Mouse (Mus musculus): ENCODE data around the gene H2al1a. TPM values are rescaled to one million over a fixed set of nuclear protein-coding genes. Genes with fewer than 3 reads are reported as not detected.
"Not testable (repeated sequence)": the region's sequence is repeated elsewhere in the genome, so short reads cannot be mapped to it uniquely, and the experiment has no call there.

Gene H2al1a
- not detected for total RNA-seq (2021)

DNA sequence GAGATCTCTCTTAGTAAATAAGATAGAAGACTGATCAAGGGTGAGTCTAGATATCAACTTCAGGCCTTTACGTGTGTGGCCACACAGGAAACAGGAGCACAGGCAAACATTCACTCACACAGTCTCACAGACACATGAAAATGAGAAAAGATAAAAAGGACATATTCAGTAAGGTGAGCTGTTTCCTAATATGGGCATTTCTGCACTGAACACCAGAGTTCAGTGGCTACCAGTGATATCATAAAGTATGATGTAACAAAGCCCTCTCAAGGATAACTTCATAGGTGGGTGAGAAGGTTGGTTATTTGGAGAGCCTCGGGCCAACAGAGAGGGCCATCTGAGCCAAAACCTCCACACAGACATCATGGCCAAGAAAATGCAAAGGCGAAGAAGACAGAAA is at the start of gene H2al1a:
Gene H2al1a (plus strand): TSS at position 301 of the 400 bp plus-strand sequence.
- DNase-seq (ENCODE audit: extremely low spot score in 1 of 2, low spot score in 2 of 2); intact Hi-C loops (cut with DNase I): not testable (repeated sequence)

DNA sequence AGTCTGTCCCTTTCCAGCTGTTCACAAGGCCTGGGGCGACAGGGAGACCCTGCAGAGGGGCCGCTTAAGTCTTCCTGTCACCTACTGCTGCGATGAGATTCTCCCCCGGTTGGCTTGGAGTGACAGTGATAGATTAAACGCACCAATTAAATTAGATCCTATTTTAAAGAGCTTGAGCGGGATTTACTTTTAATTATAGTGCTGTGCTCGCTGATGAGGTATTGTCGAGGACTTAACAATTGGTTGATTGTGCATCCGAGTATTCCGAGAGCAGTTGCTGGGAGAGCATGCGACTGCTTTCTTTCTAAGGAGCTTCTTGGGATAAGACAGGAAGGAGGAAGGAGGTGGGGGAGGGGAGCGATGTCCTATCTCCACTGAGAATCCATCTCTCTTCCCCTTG is 48.9 kb upstream of the H2al1a start:
- intact Hi-C loops (cut with DNase I): no loop called here
- no peak for DNase-seq (ENCODE audit: extremely low spot score in 1 of 2, low spot score in 2 of 2)

DNA sequence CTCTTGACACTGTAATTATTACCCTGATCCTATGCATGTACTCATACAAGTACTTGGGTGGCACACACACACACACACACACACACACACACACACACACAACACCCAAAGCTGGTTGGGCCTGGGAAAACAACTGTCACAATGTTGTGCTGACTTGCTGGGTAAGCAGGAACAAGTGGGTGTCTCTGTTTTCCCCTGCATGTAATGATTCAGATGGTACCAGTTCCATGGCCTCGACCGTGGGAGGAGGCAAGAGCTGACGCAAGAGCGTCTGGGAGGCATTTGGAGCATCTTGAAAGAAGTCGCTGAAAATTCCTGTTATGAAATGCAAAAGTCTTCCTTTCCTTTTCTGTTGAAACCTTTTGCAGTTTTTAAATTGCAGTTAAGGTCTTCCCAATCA is 45.0 kb upstream of the H2al1a start:
- peak; percentile 6 to 23 for DNase-seq (ENCODE audit: extremely low spot score in 1 of 2, low spot score in 2 of 2)
- intact Hi-C loops (cut with DNase I): no loop called here

DNA sequence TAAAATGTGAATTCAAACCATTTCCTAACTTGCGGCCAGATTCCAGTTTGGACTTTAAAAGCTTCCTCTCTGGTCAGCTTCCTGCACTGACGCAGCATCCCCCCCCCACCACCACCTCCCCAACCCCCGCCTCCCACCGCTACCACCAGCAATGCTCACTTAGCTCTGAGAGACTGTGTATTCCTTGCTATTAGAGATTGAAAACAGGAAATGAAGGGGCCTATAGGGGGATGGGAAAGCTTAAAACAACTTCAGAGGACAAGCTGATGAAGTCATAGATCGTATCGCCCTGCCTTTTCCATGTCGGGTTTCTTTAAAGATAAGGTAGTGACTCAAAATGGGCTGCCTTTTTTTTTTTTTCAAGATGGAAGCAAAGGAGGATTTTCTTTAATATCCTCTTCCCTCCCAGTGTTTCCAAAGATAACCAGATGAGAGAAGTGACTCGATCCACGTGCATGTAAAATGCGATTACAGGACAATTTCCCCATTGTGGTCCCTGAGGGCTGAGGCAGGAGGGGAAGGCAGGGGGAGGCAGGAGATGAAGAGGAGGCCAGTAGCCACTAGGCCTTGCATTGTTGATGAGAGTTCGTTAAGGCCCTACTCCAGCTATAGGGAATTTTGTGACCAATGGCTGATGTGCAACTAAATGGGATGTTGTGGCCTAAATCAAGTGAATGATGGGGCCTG is 44.4 kb upstream of the H2al1a start:
- DNase-seq (ENCODE audit: extremely low spot score in 1 of 2, low spot score in 2 of 2): no peak
- intact Hi-C loops (cut with DNase I): no loop called here

DNA sequence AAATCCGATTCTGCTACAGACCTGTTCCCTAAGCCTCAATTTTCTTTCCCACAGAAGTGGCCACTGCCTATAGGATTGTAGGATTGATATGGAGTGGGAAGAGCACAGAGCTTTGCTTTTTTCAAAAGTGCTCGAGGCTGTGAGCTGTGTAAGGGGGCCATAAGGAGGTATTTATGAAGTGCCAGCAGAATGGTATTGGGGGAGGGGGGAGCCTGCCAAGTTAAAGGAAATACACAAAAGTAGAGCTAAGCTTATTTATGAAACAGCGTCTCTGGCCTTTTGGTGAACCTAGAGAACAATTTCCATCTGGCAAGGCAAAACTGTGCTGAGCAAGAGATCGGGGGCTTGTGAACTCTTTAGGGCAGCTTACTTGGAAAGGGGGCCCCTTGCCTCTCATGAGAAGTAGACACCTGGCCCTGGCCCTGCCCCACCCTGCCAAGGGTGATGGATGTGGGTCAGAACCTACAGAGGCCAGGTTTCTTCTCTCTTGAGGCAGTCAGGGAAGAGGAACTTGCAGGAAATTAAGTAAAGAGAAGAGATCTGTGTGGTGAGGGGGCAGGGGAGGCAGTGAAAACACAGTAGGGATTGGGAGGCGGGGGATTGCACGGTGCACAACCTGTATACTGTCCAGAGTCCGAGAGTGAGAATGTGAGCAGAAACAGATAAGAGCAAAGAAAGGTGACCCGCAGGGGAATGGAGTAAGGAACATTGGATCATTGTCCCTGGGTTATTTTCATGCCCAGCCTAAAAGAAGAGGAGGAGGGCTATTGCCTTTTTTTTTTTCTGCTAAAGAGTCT is 43.3 kb upstream of the H2al1a start:
- DNase-seq (ENCODE audit: extremely low spot score in 1 of 2, low spot score in 2 of 2): no peak
- intact Hi-C loops (cut with DNase I): no loop called here

GRCm38 (mm10) chrX:11264918-11265317 is 34.1 kb upstream of the H2al1a start:
- intact Hi-C loops (cut with DNase I): no loop called here
- DNase-seq (ENCODE audit: extremely low spot score in 1 of 2, low spot score in 2 of 2): no peak

GRCm38 (mm10) chrX:11267791-11268190 is 31.3 kb upstream of the H2al1a start:
- peak in 1 of 2 experiments; percentile 22 for DNase-seq (ENCODE audit: extremely low spot score in 1 of 2, low spot score in 2 of 2)
- intact Hi-C loops (cut with DNase I): no loop called here

- DNase-seq (ENCODE audit: extremely low spot score in 1 of 2, low spot score in 2 of 2): peak; percentile 28 to 38
- intact Hi-C loops (cut with DNase I): no loop called here
Measured at GRCm38 (mm10) chrX:11269074-11269473, 30.0 kb upstream of the H2al1a start.

DNA sequence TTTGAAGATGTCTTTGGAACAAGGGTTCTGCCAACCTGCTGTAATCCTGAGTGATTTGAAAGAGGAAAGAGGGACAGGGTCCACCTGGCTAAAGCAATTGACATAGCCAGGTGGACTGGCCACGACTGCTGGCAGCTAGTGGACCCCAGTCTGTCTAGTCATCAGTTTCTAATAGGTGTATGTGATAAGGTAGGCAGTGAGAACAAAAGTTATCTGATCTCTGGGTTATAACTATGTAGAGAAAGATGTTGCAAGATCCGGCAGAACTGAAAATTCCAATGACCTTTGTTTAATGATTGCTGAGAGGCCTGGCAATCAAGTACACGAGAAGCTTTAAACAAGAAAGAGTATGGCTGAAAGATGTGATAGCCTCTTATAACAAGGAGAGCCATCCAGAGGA is 25.9 kb upstream of the H2al1a start:
- DNase-seq (ENCODE audit: extremely low spot score in 1 of 2, low spot score in 2 of 2): no peak
- intact Hi-C loops (cut with DNase I): no loop called here

DNA sequence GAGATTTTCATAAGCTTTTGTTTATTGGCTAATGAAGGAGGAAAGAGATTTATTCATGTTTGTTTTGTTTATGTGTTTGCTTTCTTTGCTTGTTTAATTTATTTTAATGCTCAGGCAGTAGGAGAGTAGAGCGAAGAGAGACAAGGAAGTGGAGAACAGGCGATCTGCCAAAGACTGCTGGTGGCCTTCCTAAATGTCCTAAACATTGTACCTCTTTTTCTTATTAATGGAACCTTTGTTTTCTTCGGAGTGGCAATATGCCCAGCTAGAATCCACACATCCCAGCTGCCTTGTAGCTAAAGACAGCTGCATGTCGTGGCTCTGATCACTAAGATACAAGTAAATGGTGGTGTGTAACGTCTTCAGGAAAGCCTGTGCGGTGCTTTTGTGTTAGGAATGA is 22.0 kb upstream of the H2al1a start:
- no peak for DNase-seq (ENCODE audit: extremely low spot score in 1 of 2, low spot score in 2 of 2)

DNA sequence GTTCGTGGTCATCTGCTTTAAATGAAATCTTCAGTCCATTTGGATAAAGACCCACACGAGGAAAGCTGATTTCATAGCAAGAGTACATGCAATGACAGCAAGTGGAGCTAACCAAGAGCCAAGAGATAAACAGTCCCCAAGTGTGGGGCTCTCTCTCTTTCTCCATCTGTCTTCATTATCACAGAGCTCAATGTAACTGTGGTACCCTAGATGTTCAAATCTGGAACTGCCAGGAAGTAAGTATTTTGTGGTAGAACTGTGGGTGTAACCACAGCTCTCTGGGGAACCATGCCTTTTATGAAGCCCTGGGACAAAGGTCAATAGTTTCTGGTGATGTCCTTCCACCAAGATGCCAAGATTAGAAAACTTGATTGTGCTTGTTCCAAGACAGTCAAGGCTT is 18.3 kb upstream of the H2al1a start:
- intact Hi-C loops (cut with DNase I): no loop called here
- no peak for DNase-seq (ENCODE audit: extremely low spot score in 1 of 2, low spot score in 2 of 2)

More for the DNA sequence above, 22.0 kb upstream of the H2al1a start:
- intact Hi-C loops (cut with DNase I): no loop called here

GRCm38 (mm10) chrX:11288306-11288882 is 10.7 kb upstream of the H2al1a start:
- intact Hi-C loops (cut with DNase I): no loop called here
- DNase-seq (ENCODE audit: extremely low spot score in 1 of 2, low spot score in 2 of 2): peak; percentile 9 to 15

DNA sequence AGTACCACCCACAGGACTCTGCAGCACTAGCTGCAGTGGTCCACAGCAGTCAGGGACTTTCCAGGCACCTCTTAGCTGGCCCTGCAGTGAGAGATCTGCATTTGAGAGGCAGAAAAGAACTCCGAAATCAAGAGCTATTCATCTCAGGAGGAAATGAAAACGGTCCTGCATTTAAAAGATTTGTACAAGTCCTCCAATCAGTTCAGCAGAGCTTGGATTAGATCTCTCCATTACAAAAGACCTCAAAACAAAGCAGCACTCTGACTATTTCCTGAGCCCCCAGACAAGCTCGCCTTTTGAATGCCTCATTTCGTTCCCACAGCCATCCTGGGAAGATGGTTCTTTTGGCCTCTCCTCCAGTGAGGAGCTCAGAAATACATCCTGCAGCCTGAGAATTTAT is 9.8 kb upstream of the H2al1a start:
- intact Hi-C loops (cut with DNase I): no loop called here
- no peak for DNase-seq (ENCODE audit: extremely low spot score in 1 of 2, low spot score in 2 of 2)

GRCm38 (mm10) chrX:11302132-11302531 is 3.1 kb downstream of the H2al1a start, which contains the start of gene H2al1b:
TSS of gene H2al1b (plus strand) at chrX:11302432.
- intact Hi-C loops (cut with DNase I); DNase-seq (ENCODE audit: extremely low spot score in 1 of 2, low spot score in 2 of 2): not testable (repeated sequence)

- intact Hi-C loops (cut with DNase I); DNase-seq (ENCODE audit: extremely low spot score in 1 of 2, low spot score in 2 of 2): not testable (repeated sequence)
Measured at GRCm38 (mm10) chrX:11305355-11305754, 6.3 kb downstream of the H2al1a start, which contains the start of gene H2al1c. TSS of gene H2al1c (plus strand) at chrX:11305655.

DNA sequence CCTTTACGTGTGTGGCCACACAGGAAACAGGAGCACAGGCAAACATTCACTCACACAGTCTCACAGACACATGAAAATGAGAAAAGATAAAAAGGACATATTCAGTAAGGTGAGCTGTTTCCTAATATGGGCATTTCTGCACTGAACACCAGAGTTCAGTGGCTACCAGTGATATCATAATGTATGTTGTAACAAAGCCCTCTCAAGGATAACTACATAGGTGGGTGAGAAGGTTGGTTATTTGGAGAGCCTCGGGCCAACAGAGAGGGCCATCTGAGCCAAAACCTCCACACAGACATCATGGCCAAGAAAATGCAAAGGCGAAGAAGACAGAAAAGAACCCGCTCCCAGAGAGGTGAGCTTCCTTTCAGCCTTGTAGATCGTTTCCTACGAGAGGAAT is 9.5 kb downstream of the H2al1a start, which contains the start of gene H2al1d:
Gene H2al1d (plus strand): TSS at position 301 of the 400 bp plus-strand sequence.
- intact Hi-C loops (cut with DNase I); DNase-seq (ENCODE audit: extremely low spot score in 1 of 2, low spot score in 2 of 2): not testable (repeated sequence)

- DNase-seq (ENCODE audit: extremely low spot score in 1 of 2, low spot score in 2 of 2); intact Hi-C loops (cut with DNase I): not testable (repeated sequence)
Measured at GRCm38 (mm10) chrX:11311634-11312033, 12.6 kb downstream of the H2al1a start, which contains the start of gene H2al1e. TSS of gene H2al1e (plus strand) at chrX:11311934.

- intact Hi-C loops (cut with DNase I): not testable (repeated sequence)
Measured at GRCm38 (mm10) chrX:11314858-11315257, 15.8 kb downstream of the H2al1a start, which contains the start of gene H2al1f. TSS of gene H2al1f (plus strand) at chrX:11315158.

GRCm38 (mm10) chrX:11317956-11318355 is 18.9 kb downstream of the H2al1a start, which contains the start of gene H2al1g:
TSS of gene H2al1g (plus strand) at chrX:11318256.
- DNase-seq (ENCODE audit: extremely low spot score in 1 of 2, low spot score in 2 of 2); intact Hi-C loops (cut with DNase I): not testable (repeated sequence)

More at GRCm38 (mm10) chrX:11314858-11315257, 15.8 kb downstream of the H2al1a start, which contains the start of gene H2al1f:
- not testable (repeated sequence) for DNase-seq (ENCODE audit: extremely low spot score in 1 of 2, low spot score in 2 of 2)

All from left cerebral cortex, postnatal 10 days (tissue).